Mouse (Mus musculus): Measurements from ENCODE around the gene Slc6a19.
"Not testable (repeated sequence)": the region's sequence is repeated elsewhere in the genome, so short reads cannot be mapped to it uniquely, and the experiment has no call there.

Gene Slc6a19

GRCm38 (mm10) chr13:73704694-73705325 lies at the start of gene Slc6a19:
Gene Slc6a19, minus strand, starts transcription at chr13:73704865.
- no peak for DNase-seq (ENCODE audit: low spot score in 2 of 2)

- DNase-seq (ENCODE audit: low spot score in 2 of 2): no peak
Measured at GRCm38 (mm10) chr13:73751284-73751683, 46.6 kb upstream of the Slc6a19 start.

DNA sequence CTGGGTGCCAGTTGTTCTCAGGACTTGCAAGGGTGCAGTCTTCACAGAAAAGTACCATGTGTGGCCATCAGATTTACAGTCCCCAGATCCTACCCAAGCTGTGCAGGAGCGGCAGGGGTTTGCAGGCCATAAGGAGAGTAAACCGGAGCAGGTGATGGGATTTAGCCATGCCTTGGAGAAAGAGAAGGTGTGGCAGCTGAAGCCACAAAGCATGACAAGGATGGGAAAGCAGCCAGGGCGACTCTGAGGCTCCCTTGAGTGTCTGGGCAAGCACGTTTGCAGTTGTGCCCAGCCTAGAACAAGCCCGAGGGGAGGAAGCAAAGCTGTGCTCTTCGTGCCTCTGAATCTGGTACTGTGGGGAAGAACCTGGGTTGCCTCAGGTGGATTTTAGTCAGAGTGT lies 45.8 kb upstream of the Slc6a19 start:
- no peak for DNase-seq (ENCODE audit: low spot score in 2 of 2)

DNA sequence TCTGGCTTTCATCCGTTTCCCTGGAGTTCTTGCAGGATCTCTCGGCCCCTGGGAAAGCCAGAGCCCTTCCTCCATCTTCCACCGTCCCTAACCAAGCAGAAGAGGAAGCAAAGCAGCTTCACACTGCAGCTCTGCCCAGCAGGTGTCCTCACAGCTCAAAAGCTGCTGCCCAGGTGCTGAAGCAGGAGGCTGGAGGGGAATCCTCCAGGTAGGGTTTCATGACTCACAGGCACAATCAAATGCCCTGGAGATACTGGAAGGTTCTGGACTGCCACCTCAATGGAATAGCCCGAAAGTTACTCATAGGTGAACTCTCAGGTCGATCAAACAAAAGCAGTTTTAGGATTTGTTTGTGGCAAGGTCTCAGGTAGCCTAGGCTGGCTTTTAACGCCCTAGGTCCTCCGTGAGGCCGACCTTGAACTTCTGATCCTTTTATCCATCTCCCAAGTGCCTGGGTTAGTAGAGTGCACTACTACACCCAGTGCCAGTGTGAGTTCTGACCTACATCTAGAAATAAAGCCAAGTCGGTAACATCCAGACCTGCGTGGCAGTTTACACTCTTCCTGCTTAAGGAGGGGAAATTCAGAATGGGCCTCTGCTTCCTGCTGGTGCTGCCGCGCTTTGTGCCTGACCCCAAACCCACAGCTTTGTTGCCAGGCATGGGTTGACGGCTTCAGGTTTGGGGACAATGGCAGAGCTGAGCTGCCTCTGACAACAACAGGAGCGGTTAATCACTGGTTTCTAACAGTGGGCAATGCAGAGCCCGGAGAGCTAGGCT lies 44.2 kb upstream of the Slc6a19 start:
- DNase-seq (ENCODE audit: low spot score in 2 of 2): no peak

- no peak for DNase-seq (ENCODE audit: low spot score in 2 of 2)
Measured at GRCm38 (mm10) chr13:73743662-73744061, 39.0 kb upstream of the Slc6a19 start.

GRCm38 (mm10) chr13:73742944-73743343 lies 38.3 kb upstream of the Slc6a19 start:
- DNase-seq (ENCODE audit: low spot score in 2 of 2): no peak

DNA sequence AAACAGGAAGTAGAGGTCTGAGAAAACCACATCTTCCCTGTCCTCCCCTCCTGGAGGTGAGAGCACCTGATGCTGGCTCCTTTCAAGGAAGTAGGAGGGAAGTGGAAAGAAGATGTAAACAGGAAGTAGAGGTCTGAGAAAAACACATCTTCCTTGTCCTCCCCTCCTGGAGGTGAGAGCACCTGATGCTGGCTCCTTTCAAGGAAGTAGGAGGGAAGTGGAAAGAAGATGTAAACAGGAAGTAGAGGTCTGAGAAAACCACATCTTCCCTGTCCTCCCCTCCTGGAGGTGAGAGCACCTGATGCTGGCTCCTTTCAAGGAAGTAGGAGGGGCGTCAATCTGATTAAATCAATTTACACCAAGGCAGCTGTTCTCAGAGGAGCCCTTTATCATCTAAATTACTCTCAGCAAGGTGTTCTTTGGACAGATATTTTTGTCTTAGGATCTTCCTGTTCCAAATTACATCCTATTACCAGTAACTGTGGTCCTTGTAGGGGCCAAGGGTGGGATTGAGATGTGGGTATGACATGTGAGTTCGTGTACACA lies 35.8 kb upstream of the Slc6a19 start:
- DNase-seq (ENCODE audit: low spot score in 2 of 2): not testable (repeated sequence)

DNA sequence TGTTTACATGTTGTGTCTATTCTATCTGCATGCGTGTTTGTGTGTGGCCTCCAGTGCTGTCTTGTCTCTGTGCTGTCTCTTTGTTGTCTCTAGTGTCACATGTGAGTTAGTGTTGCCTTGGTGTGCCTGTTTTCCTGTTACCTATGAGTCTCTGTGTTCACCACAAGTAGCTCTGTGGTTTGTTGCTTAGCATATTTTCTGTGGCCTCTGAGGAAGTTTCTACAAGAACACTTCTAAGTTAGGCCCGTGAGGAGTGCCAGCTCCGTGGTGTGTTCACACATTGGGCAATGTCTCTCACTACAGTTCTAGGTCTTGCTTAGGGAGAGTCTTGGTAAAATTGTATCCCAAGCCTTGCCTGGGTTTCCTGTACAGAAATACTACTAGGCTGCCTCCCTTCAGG lies 32.3 kb upstream of the Slc6a19 start:
- DNase-seq (ENCODE audit: low spot score in 2 of 2): no peak

DNA sequence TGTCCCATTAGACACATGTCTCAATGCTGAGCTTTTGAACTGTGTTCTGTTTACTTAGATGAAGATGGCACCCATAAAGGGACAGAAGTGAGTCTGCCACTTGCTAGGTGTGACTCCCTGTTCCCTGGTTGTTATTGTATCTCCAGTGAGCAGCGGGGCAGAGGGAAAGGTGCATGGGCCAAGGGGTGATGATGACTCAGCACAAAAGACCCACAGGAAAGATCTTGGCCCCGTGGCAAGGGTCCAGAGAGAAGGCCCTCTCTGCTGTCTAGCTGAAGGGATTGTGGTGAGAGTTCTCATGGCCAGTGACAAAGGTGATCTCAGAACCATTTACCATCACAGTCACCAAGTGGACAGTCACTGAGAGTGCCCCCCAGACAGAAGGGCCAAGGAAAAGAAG lies 31.3 kb upstream of the Slc6a19 start:
- no peak for DNase-seq (ENCODE audit: low spot score in 2 of 2)

DNA sequence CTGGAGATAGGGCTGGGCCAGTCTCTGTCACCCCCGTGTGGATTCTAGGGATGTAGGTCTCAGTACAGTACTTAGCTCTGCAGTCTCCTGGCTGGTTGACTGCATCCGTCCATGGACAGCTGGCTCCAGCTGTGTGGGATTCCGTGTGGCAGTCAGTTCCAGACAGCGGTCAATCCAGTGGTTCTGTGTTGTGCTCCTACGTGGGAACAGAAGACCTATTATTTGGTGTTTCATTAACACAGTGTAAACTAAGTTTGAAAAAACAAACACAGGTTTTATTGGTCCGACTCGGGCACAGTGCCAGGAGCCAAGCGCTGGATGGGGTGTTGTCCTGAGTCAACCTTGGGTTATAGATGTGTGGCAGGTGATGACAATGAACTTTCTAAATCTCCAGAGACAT lies 30.6 kb upstream of the Slc6a19 start:
- no peak for DNase-seq (ENCODE audit: low spot score in 2 of 2)

- DNase-seq (ENCODE audit: low spot score in 2 of 2): no peak
Measured at GRCm38 (mm10) chr13:73734379-73734778, 29.7 kb upstream of the Slc6a19 start.

GRCm38 (mm10) chr13:73732742-73733700 lies 28.4 kb upstream of the Slc6a19 start, which contains the start of gene Slc12a7:
Gene Slc12a7, plus strand, starts transcription at chr13:73733094.
- no peak for DNase-seq (ENCODE audit: low spot score in 2 of 2)

DNA sequence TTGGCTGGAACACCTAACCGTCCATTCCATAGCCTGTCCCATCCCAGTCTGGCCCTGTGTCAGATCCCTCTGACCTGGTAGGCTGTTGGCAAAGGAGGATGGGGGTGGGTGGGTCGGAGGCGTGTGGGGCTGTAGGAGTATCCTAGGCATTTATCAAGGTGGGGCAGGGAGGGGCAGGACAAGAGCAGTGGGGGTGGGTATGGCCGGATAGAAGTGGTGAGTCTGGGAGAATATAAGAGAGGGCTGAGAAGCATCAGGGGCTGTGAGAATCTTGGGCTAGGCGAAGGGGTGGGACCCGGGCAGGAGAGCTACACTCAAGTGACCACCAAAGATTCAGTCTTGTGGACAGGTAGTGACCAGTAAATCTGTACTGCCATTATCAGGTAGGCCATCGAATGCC lies 27.6 kb upstream of the Slc6a19 start:
- DNase-seq (ENCODE audit: low spot score in 2 of 2): no peak

DNA sequence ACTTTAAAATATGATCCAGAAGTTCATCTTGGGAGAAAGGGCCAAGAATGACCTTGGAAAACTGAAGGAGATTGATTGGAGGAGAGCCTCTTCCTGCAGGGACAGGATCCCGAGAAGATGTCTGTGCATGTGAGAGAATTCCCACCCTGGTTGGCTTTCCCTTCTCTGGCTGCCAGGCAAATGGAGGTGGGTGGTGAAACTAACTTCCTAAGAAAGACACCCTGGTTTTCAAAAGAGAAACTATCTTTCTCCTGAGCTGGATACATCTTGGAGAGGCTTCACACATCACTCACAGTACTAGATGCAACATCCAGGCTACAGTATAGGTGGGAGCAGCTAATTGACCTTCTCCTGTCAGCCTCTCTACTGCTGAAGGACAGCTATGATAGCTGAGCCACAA lies 26.2 kb upstream of the Slc6a19 start:
- DNase-seq (ENCODE audit: low spot score in 2 of 2): no peak

- no peak for DNase-seq (ENCODE audit: low spot score in 2 of 2)
Measured at GRCm38 (mm10) chr13:73728633-73729032, 24.0 kb upstream of the Slc6a19 start.

- no peak for DNase-seq (ENCODE audit: low spot score in 2 of 2)
Measured at GRCm38 (mm10) chr13:73727621-73728025, 23.0 kb upstream of the Slc6a19 start.

GRCm38 (mm10) chr13:73725315-73725714 lies 20.6 kb upstream of the Slc6a19 start:
- no peak for DNase-seq (ENCODE audit: low spot score in 2 of 2)

DNA sequence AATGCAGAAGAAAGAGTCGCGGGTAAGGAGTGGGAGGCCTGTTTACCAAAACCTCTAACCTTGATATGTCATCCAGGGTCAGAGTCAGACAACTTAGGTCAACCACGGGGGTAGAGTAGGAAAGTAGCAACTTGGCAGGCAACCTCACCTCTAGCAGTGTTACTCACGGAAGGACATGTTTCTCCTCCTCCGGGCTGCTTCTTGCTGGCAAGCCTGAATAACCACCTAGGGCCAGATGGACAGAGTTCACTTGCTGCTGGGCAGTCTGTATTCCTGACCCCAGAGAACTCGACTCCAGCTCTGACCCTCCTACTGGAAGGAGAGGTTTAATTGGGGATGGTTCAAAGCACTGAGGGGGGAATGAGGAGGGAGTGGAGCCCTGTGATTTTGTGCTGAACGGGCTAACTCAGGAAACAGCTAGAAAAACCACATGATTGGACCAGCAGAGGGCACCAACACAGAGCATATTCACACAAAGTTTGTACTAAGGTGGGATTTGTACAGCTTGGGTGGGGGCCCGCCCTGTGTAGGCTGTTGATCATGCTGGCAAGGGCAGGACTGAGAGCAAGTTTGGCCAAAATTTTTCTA lies 18.5 kb upstream of the Slc6a19 start:
- DNase-seq (ENCODE audit: low spot score in 2 of 2): peak in 1 of 2 experiments; percentile 38

- DNase-seq (ENCODE audit: low spot score in 2 of 2): no peak
Measured at GRCm38 (mm10) chr13:73720241-73720640, 15.6 kb upstream of the Slc6a19 start.

DNA sequence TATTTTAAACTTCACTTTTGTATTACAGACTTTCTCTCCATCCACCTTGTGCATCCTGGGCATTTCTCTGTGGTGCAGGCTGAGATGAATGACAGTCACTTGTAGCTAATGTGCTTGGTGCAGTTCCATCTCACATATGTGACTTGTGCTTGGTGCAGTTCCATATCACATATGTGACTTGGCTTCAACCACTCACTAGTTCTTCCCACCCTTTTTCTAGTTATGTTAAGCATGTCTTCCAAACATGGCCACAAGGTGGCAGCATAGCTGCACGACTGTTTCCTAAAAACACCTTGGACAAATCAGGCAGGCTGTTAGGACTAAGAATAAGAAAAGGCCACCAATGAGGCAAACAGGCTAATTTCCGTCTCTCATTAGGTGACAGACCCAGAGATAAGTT lies 13.6 kb upstream of the Slc6a19 start:
- peak; percentile 77 to 88 for DNase-seq (ENCODE audit: low spot score in 2 of 2)

GRCm38 (mm10) chr13:73714020-73714419 lies 9.4 kb upstream of the Slc6a19 start:
- DNase-seq (ENCODE audit: low spot score in 2 of 2): no peak

Measured in cerebellum, postnatal 4 days (tissue).